Mouse (Mus musculus) erythroblast, embryonic 14.5 days (primary cell): Measurements from ENCODE around the gene Xab2. TPM values are rescaled to one million over a fixed set of nuclear protein-coding genes. Genes with fewer than 3 reads are reported as not detected.
A peak's percentile ranks its signal among the peaks of the same experiment; 100 is the strongest.
"Not testable (repeated sequence)": the region's sequence is repeated elsewhere in the genome, so short reads cannot be mapped to it uniquely, and the experiment has no call there.

ENCODE experiments used
- H3K27me3 ChIP-seq: 2 replicates; pipeline ENCODE4 v1.6.1; 2012; ENCODE audit warnings: inconsistent platforms; ENCODE audit not compliant: control insufficient read depth
- H3K36me3 ChIP-seq: 2 replicates; pipeline ENCODE4 v1.6.1; 2012; ENCODE audit warnings: mild to moderate bottlenecking, inconsistent platforms; ENCODE audit not compliant: control insufficient read depth
- H3K4me1 ChIP-seq: 2 replicates; pipeline ENCODE4 v1.6.1; 2012; ENCODE audit warnings: inconsistent platforms; ENCODE audit not compliant: control insufficient read depth
- H3K4me3 ChIP-seq: replicated peaks from 2 replicates; pipeline ENCODE3; 2012; ENCODE audit warnings: moderate library complexity, mild to moderate bottlenecking, inconsistent platforms
- H3K9me3 ChIP-seq: 2 replicates; pipeline ENCODE4 v1.6.1; 2012; ENCODE audit warnings: low read length, inconsistent platforms, mixed read lengths; ENCODE audit not compliant: control insufficient read depth
- GATA1 ChIP-seq: IDR thresholded peaks from 2 replicates; pipeline ENCODE4 v1.6.1; 2012; ENCODE audit warnings: low read length, inconsistent platforms, mixed read lengths
- TAL1 ChIP-seq: IDR thresholded peaks from 3 replicates; pipeline ENCODE4 v1.6.1; 2012; ENCODE audit warnings: low read length, inconsistent platforms, mixed read lengths
- polyA plus RNA-seq: library from polyadenylated mRNA; stranded (reverse); fragments of >175 nt; gene quantifications from 2 replicates; pipeline ENCODE4 v1.2.3, GENCODE M21; 2012

Xab2 gene
- polyA plus RNA-seq, 1 experiment: 4.2 TPM

- peaks cover 3% of the 10 kb centered on the region; the same call in 1 of the 2 replicates for H3K4me1 ChIP-seq
- H3K36me3 ChIP-seq: peaks cover 22% of the 10 kb centered on the region
- no peaks in the 10 kb centered on the region for H3K27me3 ChIP-seq
- no peaks in the 10 kb centered on the region for H3K9me3 ChIP-seq
- H3K4me3 ChIP-seq: no peak overlapping the region
- TF ChIP-seq GATA1 (no peak), TAL1 (no peak)
Observed at GRCm38 (mm10) chr8:3598054-3598453, 23.1 kb downstream of the Xab2 start.

DNA sequence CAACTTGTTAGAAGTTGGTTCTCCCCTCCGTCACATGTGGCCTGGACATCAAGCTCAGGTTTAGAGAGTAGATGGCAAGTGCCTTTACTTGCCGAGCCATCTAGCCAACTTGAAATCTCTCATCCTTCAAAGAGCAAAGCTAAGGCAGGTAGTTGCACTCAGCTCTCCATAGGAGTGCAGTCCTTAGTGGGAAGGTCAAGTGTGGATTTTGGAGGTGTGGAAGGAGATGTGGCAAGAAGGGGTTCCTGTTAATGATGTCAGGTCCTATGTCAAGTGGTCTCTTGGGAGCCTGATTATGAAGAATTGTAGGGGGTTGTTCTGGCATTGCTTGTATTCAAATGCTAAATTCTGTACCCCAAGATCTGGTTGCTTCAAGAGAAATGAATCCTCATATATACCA lies 26.6 kb downstream of the Xab2 start:
- H3K27me3 ChIP-seq: no peaks in the 10 kb centered on the region
- no peaks in the 10 kb centered on the region for H3K9me3 ChIP-seq
- no peak for TF ChIP-seq TAL1
- peaks cover 6% of the 10 kb centered on the region for H3K36me3 ChIP-seq
- no peak overlapping the region for H3K4me3 ChIP-seq
- peaks cover 3% of the 10 kb centered on the region; the same call in 1 of the 2 replicates for H3K4me1 ChIP-seq

- H3K4me3 ChIP-seq: no peak overlapping the region
- no peaks in the 10 kb centered on the region for H3K9me3 ChIP-seq
- H3K4me1 ChIP-seq: peaks cover 7% of the 10 kb centered on the region
- H3K27me3 ChIP-seq: no peaks in the 10 kb centered on the region
- TF ChIP-seq GATA1 (no peak), TAL1 (no peak)
- H3K36me3 ChIP-seq: peaks cover 2% of the 10 kb centered on the region; the same call in 1 of the 2 replicates
Observed at GRCm38 (mm10) chr8:3593470-3593869, 27.6 kb downstream of the Xab2 start.

- no peak for TF ChIP-seq TAL1
- no peak for TF ChIP-seq GATA1
- Histone ChIP-seq H3K4me1 (peaks cover 33% of the 10 kb centered on the region), H3K27me3 (peaks cover 7% of the 10 kb centered on the region), H3K36me3 (no peaks in the 10 kb centered on the region), H3K9me3 (no peaks in the 10 kb centered on the region), H3K4me3 (peak overlapping the region; percentile 72)
Observed at GRCm38 (mm10) chr8:3588258-3588633, 32.9 kb downstream of the Xab2 start.

- no peaks in the 10 kb centered on the region for H3K36me3 ChIP-seq
- TF ChIP-seq GATA1 (no peak), TAL1 (no peak)
- H3K4me3 ChIP-seq: peak overlapping the region; percentile 72
- no peaks in the 10 kb centered on the region for H3K9me3 ChIP-seq
- H3K4me1 ChIP-seq: peaks cover 33% of the 10 kb centered on the region
- peaks cover 7% of the 10 kb centered on the region for H3K27me3 ChIP-seq
Observed at GRCm38 (mm10) chr8:3587391-3588257, 33.5 kb downstream of the Xab2 start.

GRCm38 (mm10) chr8:3586993-3587390 lies 34.1 kb downstream of the Xab2 start, which contains the start of gene Camsap3:
Gene Camsap3 (plus strand): TSS chr8:3587293.
- H3K4me1 ChIP-seq: peaks cover 33% of the 10 kb centered on the region
- peak within 1 kb of the TSS; percentile 72 for H3K4me3 ChIP-seq
- TF ChIP-seq GATA1 (no peak), TAL1 (no peak)
- no peaks in the 10 kb centered on the region for H3K9me3 ChIP-seq
- H3K36me3 ChIP-seq: no peaks in the 10 kb centered on the region
- peaks cover 7% of the 10 kb centered on the region for H3K27me3 ChIP-seq

GRCm38 (mm10) chr8:3586452-3586851 lies 34.7 kb downstream of the Xab2 start:
- TF ChIP-seq GATA1: no peak
- peak; percentile 42; the same call in 1 of the 3 replicates for TF ChIP-seq TAL1
- H3K4me3 ChIP-seq: no peak overlapping the region
- peaks cover 33% of the 10 kb centered on the region for H3K4me1 ChIP-seq
- no peaks in the 10 kb centered on the region for H3K36me3 ChIP-seq
- no peaks in the 10 kb centered on the region for H3K9me3 ChIP-seq
- peaks cover 7% of the 10 kb centered on the region for H3K27me3 ChIP-seq

DNA sequence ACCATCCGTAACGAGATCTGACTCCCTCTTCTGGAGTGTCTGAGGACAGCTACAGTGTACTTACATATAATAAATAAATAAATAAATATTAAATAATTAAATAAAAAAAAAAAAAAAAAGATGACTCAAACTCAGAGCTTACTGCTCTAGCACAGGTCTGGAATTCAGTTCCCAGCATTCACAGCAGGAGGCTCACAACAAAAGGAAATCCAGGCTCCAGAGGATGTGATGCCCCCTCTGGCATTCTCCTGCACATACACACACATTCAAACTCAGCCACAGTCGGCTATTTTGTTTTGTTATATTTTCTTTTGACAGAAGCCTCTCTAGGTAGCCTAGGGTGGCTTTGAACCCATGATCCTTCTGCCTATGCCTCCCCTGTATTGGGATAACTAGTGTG lies 39.2 kb downstream of the Xab2 start:
- not testable (repeated sequence) for H3K36me3 ChIP-seq, H3K27me3 ChIP-seq, H3K9me3 ChIP-seq, H3K4me3 ChIP-seq
- H3K4me1 ChIP-seq: peaks cover 13% of the 10 kb centered on the region

DNA sequence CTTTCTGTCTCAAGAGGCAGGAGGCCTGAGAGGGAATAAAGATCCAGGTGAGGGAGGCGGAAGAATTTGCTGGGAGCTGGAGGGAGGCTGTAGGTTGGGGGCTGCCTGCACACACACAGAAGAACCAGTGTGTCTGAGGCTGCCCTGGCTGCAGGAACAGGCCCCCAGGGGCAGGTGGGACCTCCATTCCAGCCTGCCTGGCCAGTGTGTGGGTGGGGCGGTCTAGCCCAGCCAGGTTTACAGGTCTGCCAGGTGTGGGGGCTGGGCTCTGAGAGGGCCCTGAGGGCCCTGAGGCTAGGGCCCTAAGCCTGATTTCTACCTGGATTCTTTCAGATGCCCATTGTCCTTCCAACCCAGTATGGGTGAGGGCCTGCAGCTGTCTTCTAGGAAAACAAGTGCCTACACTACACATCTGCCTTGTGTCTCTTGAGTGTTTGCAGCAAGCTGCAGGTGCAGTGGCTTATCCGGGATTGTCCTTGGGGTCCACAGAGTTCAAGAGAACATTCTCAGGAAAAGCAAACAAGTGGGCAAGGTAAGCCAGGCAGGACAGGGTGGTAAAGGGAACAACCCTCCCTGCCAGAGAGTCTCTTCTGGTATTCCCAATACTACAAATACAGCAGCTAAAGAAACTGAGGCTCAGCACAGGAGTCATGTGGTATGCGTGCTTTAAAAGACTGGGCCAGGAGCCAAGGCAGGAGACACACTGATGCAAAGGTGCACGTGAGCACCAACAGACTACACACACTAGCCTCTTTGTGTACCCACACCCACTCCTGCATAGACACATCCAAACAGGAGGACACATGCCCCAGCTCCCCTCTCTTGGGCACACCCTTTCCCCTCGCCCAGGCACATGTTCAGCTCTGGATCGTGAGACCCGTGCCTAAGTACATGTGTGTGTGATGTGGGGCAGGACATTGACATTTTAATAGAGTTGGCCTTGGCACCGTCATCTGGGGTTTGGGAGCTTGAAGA lies 41.4 kb downstream of the Xab2 start:
- Histone ChIP-seq H3K4me1 (peaks cover 7% of the 10 kb centered on the region), H3K4me3 (no peak overlapping the region), H3K9me3 (no peaks in the 10 kb centered on the region), H3K27me3 (no peaks in the 10 kb centered on the region), H3K36me3 (no peaks in the 10 kb centered on the region)
- TF ChIP-seq TAL1: no peak
- no peak for TF ChIP-seq GATA1
